Mouse (Mus musculus) lung, postnatal 0 days (tissue): ENCODE measurements at regions not wholly inside any gene's neighbourhood (a gene's known extent, or its start where the extent isn't known, plus 50 kb on each side); places are given as distances from the start of the nearest gene placed in this dataset.
A peak's percentile ranks its signal among the peaks of the same experiment; 100 is the strongest.

Source experiments
- ATAC-seq: fragments of 200-750 bp; cut with Nextera tagmentation; 2 replicates; pipeline ENCODE4 v1.8.0; 2017; ENCODE audit warnings: moderate library complexity
- DNase-seq: peaks from one replicate; pipeline ENCODE4 v3.0.0-alpha.2; 2016; ENCODE audit warnings: low spot score
- H3K27ac ChIP-seq: fragments of 300-500 bp; sonication (generic); 2 replicates; pipeline ENCODE4 v1.5.1; 2014; ENCODE audit warnings: antibody characterized with exemption, mild to moderate bottlenecking, low read length, mixed read lengths
- H3K27me3 ChIP-seq: fragments of 300-500 bp; sonication (generic); replicated peaks from 2 replicates; pipeline ENCODE4 v1.6.1; 2014; ENCODE audit warnings: low read length, mixed read lengths; ENCODE audit not compliant: insufficient read depth
- H3K36me3 ChIP-seq: fragments of 300-500 bp; sonication (generic); 2 replicates; pipeline ENCODE4 v1.6.1; 2014; ENCODE audit warnings: low read length, mixed read lengths; ENCODE audit not compliant: insufficient read depth
- H3K4me1 ChIP-seq: fragments of 300-500 bp; sonication (generic); 2 replicates; pipeline ENCODE4 v1.6.1; 2014; ENCODE audit warnings: antibody characterized with exemption, low read depth, low read length, mixed read lengths; ENCODE audit not compliant: insufficient read depth
- H3K4me2 ChIP-seq: fragments of 300-500 bp; sonication (generic); replicated peaks from 2 replicates; pipeline ENCODE4 v1.6.1; 2014; ENCODE audit warnings: low read depth, mild to moderate bottlenecking, low read length, moderate library complexity, mixed read lengths
- H3K4me3 ChIP-seq: fragments of 300-500 bp; sonication (generic); 2 replicates; pipeline ENCODE4 v1.5.1; 2014; ENCODE audit warnings: low read depth, low read length
- H3K9ac ChIP-seq: fragments of 300-500 bp; sonication (generic); replicated peaks from 2 replicates; pipeline ENCODE4 v1.6.1; 2014; ENCODE audit warnings: low read depth, mild to moderate bottlenecking
- H3K9me3 ChIP-seq: fragments of 300-500 bp; sonication (generic); 2 replicates; pipeline ENCODE4 v1.6.1; 2016; ENCODE audit warnings: low read length, mixed read lengths
- CTCF ChIP-seq: IDR thresholded peaks from 2 replicates; pipeline ENCODE4 v1.5.1; 2016; ENCODE audit warnings: antibody characterized with exemption, mild to moderate bottlenecking
- EP300 ChIP-seq: IDR thresholded peaks from 2 replicates; pipeline ENCODE4 v1.6.1; 2016; ENCODE audit warnings: antibody characterized with exemption, mild to moderate bottlenecking, control low read depth
- WGBS: fragments of 180-500 bp; shearing (Covaris S2); extraction: QIAGEN DNeasy Blood & Tissue Kit; methylation state at CpG from one replicate; pipeline ENCODE4 v1.1.7; 2014; 5-methylcytosine and 5-hydroxymethylcytosine counted together

GRCm38 (mm10) chr12:10584026-10584425, 193.5 kb downstream of the Rdh14 start:
- no peak for DNase-seq
- ATAC-seq = no peak
- no peak overlapping the region for H3K9ac ChIP-seq
- no peaks in the 10 kb centered on the region for H3K4me1 ChIP-seq
- H3K27me3 ChIP-seq = no peaks in the 10 kb centered on the region
- H3K4me2 ChIP-seq = no peak overlapping the region
- TF ChIP-seq EP300 (no peak), CTCF (no peak)
- H3K27ac ChIP-seq = no peak overlapping the region
- H3K9me3 ChIP-seq = no peaks in the 10 kb centered on the region
- H3K4me3 ChIP-seq = no peak overlapping the region
- no peaks in the 10 kb centered on the region for H3K36me3 ChIP-seq
- WGBS = 66% methylated on average over 7 of the region's 7 CpGs

DNA sequence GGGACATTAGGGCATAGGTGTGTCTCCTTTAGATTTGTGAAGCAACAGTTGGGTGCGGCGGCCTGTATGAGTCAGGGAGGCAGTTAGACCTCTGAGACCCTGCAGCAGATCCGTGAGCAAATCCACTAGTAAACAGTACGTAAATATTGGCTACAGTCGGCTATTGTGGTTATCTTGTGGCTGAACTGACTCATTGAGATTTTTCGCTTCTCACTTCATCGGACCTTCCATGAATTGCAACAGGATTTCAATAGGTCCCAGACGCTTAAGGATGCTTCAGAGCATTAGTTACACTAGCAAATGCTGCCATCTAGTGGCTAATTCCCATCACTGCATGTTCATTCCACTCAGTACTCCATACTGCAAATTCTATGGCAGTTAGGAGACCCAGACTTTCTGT, 199.0 kb downstream of the Rdh14 start:
- peak; percentile 92 for ATAC-seq
- no peaks in the 10 kb centered on the region for H3K9me3 ChIP-seq
- no peak overlapping the region for H3K4me2 ChIP-seq
- no peaks in the 10 kb centered on the region for H3K4me1 ChIP-seq
- DNase-seq = peak; percentile 87
- H3K4me3 ChIP-seq = no peak overlapping the region
- no peaks in the 10 kb centered on the region for H3K36me3 ChIP-seq
- no peak overlapping the region for H3K9ac ChIP-seq
- no peak overlapping the region for H3K27ac ChIP-seq
- H3K27me3 ChIP-seq = no peaks in the 10 kb centered on the region
- peak; percentile 91 for TF ChIP-seq CTCF
- TF ChIP-seq EP300 = no peak
- WGBS = 27% methylated on average over 8 of the region's 8 CpGs

GRCm38 (mm10) chr12:10597976-10598746, 207.6 kb downstream of the Rdh14 start:
- Histone ChIP-seq H3K9ac (no peak overlapping the region), H3K4me1 (no peaks in the 10 kb centered on the region), H3K27me3 (no peaks in the 10 kb centered on the region), H3K27ac (no peak overlapping the region), H3K9me3 (no peaks in the 10 kb centered on the region), H3K4me3 (no peak overlapping the region), H3K36me3 (no peaks in the 10 kb centered on the region), H3K4me2 (no peak overlapping the region)
- no peak; the same call in 1 of the 2 replicates for ATAC-seq
- TF ChIP-seq EP300 (no peak), CTCF (peak; percentile 86)
- WGBS = 12% methylated on average over 7 of the region's 7 CpGs
- peak; percentile 64 for DNase-seq

- no peaks in the 10 kb centered on the region for H3K27me3 ChIP-seq
- no peaks in the 10 kb centered on the region for H3K4me1 ChIP-seq
- DNase-seq (no peak), ATAC-seq (no peak)
- no peak overlapping the region for H3K4me3 ChIP-seq
- WGBS = 73% methylated on average over 6 of the region's 6 CpGs
- no peak overlapping the region for H3K27ac ChIP-seq
- no peaks in the 10 kb centered on the region for H3K9me3 ChIP-seq
- no peak overlapping the region for H3K9ac ChIP-seq
- no peaks in the 10 kb centered on the region for H3K36me3 ChIP-seq
- H3K4me2 ChIP-seq = no peak overlapping the region
- TF ChIP-seq CTCF = no peak
- no peak for TF ChIP-seq EP300
Observed at GRCm38 (mm10) chr12:10600111-10600510, 209.5 kb downstream of the Rdh14 start.

DNA sequence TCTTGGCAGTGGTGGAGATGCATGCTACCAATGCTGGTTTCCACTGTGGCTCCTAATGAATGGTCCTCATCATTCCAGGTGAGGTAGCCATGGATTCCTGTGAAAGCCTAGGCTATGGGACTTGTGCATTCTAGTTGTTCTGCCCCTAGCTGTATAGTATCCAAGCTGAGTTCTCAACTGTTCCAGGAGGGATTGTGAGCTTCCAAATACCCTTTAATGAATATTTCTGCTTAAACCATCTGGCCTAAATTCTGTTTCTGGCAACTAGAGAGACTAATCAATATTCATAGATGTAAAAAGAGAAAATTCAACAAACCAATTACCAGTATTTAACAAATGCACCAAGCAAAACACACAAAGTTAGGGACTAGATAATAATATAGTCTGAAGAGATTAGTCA, 227.7 kb downstream of the Rdh14 start:
- Histone ChIP-seq H3K4me1 (no peaks in the 10 kb centered on the region), H3K27ac (no peak overlapping the region), H3K9ac (no peak overlapping the region), H3K36me3 (no peaks in the 10 kb centered on the region), H3K4me2 (no peak overlapping the region), H3K27me3 (no peaks in the 10 kb centered on the region), H3K4me3 (no peak overlapping the region), H3K9me3 (no peaks in the 10 kb centered on the region)
- ATAC-seq = no peak
- TF ChIP-seq CTCF (no peak), EP300 (no peak)
- no peak for DNase-seq

DNA sequence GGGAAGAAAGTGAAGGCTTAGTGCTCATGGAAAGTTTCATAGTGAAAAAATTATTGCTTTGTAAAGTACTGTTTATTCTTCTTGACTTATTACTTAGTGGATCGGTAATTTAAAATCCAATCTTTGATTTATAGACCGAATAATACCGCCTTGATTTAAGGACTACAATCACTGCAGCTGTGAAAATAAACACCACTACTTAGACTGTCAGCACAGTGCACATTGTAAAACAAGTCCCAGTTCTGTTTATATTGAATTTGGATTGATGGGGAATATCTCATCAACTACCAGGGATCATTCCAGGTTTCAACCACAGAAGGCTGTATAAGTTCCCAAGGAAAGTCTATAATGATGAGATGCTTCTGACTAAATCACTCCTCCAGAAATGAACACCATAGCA, 230.0 kb downstream of the Rdh14 start:
- no peak overlapping the region for H3K27ac ChIP-seq
- H3K36me3 ChIP-seq = no peaks in the 10 kb centered on the region
- no peak overlapping the region for H3K9ac ChIP-seq
- ATAC-seq (no peak), DNase-seq (no peak)
- WGBS = 43% methylated on average over 3 of the region's 3 CpGs
- H3K27me3 ChIP-seq = no peaks in the 10 kb centered on the region
- no peaks in the 10 kb centered on the region for H3K4me1 ChIP-seq
- no peaks in the 10 kb centered on the region for H3K9me3 ChIP-seq
- H3K4me2 ChIP-seq = no peak overlapping the region
- TF ChIP-seq CTCF (no peak), EP300 (no peak)
- H3K4me3 ChIP-seq = no peak overlapping the region
